Mouse (Mus musculus) small intestine, adult 2 months (tissue): ENCODE measurements around the gene Rsph14.

Experiments
- CTCF ChIP-seq: fragments of 200-500 bp; IDR thresholded peaks from 2 replicates; pipeline ENCODE4 v1.5.1; 2012; ENCODE audit warnings: low read depth, mild to moderate bottlenecking, control low read depth, inconsistent platforms, low read length, moderate library complexity, mixed read lengths; ENCODE audit not compliant: insufficient replicate concordance, insufficient read length; ENCODE audit errors: extremely low read depth
- POLR2A ChIP-seq: fragments of 200-500 bp; IDR thresholded peaks from 2 replicates; pipeline ENCODE4 v1.6.1; 2012; ENCODE audit warnings: low read depth, mild to moderate bottlenecking, control low read depth, inconsistent platforms, low read length, moderate library complexity

DNA sequence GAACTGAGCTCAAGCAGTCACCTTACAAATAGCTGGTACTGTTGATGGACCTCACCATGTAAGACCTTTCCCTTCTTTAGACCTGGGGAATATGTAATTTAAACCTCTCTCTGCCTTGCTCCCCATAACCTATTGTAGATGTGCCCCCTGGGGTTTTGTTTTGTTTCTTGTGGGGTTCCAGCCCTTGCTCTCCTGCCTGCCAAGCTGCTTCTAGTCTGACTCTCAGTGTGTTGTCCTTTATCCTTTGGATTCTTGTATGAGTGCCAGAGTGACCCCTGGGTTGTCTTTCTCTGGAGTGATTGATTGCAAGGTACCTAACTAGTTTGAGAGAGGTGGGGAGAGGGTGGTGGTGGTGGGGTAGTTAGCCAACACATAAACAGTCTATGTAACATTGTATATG, 35.1 kb upstream of the Rsph14 start:
- TF ChIP-seq POLR2A (no peak), CTCF (no peak)
